Mouse (Mus musculus): ENCODE data around the gene Saysd1.

The Saysd1 gene

DNA sequence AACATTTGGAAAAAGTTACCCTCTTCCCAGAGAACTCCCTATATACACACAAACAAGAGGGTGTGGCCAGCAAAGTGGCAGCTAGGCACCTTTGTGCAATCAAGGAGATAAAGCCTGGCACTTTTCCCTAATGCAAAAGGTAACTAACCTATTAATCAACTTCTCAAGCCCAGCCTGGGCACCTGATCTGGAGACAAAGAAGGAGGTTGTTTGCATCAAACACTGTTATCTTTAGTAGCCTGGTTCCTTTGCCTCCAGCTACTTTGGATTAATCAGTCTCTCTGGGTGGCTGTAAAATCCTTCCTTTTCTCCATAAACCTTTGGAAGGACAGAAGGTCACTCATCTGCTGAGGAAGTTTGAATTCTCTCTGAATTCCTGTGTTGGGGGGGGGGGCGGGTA, 27.4 kb downstream of the Saysd1 start:
- no peak for DNase-seq (ENCODE audit: low spot score)

DNA sequence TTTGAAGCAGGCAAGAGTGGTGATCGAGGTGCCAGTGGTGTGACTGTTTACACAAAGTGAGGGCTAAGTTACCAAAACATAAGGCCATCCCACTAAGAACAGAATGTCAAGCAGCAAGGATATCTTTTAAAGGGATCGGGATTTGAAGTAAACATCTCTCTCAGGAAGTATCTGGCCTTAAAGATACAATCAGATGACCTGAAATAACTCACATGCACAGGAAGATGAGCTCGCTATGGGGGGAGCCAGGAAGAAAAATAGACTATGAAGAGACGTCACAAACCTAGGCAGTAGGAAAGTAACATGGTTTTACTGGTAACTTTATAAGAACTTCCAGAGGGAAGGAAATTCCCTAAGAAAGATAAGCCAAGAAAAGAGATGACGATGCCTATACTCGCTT, 32.1 kb downstream of the Saysd1 start:
- no peak for DNase-seq (ENCODE audit: low spot score)

DNA sequence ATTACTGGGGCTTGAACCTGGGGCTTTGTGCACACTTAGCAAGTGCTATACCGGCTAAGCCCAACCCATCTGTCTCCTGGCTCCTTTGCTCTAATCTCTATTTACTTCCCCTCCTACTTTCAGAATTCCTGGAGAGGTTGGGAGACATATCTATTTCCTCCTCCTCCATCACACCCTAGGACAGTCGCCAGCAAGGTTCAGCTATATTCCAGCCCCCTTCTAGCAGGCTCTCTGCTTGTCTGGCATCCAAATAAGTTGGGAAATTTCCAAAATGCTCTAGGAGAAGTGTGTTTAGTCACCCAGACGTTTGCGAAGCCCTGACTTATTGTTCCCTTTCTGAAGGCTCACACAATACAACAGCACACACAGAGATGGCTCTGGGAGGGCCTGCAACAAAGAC, 35.1 kb downstream of the Saysd1 start:
- DNase-seq (ENCODE audit: low spot score), result no peak

DNA sequence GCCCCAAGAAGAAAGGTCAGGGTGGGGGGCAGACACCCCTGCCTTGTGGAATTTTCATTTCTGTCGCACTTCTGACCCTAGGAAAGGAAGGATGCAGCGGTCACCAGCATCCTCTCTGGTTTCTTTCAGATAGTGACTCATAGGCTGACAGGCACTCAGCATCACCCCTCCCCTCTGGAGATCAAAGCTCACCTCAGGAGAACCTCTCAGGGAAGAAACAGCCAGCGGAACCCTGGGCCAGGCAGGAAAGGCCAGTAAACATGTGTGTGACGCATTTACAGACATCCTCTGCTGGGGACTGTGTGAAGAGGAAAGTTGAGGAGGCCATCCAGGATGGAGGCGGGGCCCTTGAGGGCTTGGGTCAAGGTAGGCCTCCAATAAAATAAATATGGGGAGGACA, 40.3 kb downstream of the Saysd1 start:
- no peak for DNase-seq (ENCODE audit: low spot score)

DNA sequence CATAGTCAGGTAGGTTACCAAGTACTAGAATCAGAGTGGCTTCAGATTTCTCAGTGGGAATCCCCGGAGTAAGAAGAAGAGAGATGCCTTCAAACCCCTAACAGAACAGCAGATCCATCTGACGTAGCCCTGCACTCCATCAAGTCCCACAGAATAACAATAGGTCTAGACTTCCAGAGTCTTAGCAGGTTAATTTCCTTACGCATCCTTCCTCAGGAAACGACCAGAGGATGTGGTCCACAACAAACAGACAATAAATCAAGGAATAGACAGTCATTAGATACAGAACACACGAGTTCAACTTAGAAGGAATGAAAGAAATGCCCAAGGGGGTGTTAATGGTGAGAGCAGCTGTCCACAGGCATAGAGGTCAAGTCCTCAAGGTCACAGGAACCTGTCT, 43.4 kb downstream of the Saysd1 start:
- DNase-seq (ENCODE audit: low spot score), result no peak

DNA sequence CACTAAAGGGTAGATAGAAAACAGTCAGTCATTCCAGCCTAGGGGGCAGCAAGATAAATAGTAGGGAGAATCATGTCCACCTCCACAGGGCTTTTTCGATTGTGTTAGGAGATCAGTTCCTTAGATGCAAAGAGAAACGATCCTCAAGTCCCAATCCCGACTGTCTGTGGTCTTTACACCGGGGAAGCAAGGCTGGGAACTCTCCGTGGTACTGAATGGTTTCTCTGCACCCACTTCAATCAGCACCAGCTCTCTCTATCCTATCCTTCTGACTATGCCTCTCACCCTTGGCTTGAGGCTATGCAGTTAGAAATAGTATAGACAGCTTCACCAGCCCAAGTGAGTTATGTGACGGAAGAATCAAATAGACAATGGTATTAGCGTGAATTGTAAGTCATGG, 44.8 kb downstream of the Saysd1 start:
- DNase-seq (ENCODE audit: low spot score), result peak; percentile 72

DNA sequence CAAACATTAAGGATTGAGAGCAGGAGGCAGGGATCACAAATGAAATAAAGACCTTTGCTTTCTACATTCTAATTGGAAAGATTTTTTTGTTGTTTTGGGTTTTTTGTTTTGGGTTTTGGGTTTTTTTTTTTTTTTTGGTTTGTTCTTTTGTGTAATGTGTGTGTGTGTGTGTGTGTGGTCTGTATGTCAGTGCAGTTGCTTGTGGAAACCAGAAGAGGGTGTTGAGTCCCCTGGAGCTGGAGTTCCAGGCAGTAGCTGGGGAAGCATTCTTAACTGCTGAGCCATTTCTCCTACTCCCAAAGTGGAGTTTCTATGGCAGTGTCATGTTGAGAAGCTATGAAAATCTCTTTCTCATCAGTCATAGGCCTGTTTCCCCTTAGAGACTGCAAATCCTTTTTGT, 54.0 kb downstream of the Saysd1 start:
- no peak for DNase-seq (ENCODE audit: low spot score)

DNA sequence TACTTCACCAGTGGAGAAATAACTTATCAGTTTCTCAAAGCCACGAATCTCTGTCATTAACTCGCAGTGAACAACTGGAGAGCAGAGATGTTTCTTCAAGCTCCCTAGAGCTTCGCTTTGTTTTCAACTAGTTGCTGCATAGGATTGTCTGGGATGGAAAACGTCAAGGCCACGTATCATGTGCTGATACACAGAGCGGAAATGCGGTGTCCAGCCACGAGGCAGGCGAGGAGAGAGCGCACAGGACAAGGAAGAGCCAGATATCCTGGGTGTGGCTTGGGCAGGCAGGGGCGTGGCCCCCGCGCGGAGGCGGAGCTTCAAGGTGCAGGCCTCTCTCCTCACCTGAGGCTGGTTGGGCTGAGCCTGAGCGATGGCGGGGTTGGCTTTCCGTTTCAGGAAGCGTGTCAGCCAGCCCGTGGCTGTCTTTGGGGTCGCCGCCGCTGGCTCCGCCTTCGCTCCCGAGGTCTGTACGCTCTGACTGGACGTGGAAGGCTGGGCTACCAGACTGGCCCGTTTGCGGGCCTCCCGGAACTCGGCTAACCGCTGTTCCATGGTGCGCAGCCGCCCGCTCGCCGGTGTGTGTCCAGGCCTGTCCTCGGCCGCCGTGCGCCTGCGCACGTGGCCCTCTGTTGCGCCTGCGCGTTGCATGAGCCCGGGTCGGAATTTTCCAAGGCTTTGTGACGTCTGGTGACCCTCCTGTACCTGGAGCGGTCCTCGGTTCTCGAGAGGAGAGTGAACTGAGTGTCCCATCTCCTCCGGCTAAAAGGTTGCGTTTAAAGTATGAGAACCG, 55.6 kb downstream of the Saysd1 start:
- peak; percentile 92 for DNase-seq (ENCODE audit: low spot score)

DNA sequence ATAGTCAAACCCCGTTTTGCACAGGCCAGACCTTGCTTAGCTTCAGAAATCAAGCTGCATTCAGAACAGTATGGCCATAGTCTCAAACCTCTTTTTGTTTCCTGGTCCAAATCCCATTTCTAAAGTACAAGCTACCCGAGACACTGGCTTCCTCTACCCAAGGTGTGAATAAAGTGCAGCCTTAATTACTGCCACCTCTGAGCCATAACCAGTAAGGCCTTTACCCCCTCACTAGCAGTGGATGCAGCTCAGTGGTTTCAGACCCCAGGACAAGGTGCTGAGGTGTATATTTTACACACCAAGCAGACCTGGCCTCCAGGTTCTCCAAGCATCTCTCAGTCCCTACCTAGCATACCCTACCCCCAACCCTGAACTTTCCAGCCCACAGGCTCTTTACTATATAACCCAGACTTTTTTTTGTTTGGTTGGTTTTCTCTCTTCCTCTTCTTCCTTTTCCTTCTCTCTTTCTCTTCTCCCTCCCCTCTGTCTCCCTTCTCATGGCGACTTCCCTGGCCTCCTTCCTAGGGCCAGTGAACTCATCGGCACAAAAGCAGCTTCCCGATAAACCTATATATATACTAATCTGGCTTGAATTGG, 56.3 kb downstream of the Saysd1 start:
- no peak for DNase-seq (ENCODE audit: low spot score)

DNA sequence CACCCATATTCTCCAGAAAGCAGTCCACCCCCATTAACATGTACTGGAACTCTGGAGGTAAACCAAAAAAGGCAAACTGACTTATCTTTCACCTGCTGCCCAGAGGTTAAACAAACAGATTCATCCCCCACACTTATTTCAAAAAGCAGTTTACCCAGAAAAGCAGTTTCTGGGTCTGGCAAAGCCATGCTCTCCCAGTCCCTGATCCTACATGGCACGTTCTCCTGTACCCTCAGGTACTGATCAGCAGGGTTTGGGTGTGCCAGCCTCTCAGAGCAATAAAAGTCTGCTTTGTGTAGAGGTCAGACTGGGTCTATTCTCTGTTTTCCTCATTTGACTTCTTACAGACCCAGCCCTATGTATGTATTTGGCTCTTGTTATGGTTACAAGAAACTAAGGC, 57.2 kb downstream of the Saysd1 start:
- no peak for DNase-seq (ENCODE audit: low spot score)

DNA sequence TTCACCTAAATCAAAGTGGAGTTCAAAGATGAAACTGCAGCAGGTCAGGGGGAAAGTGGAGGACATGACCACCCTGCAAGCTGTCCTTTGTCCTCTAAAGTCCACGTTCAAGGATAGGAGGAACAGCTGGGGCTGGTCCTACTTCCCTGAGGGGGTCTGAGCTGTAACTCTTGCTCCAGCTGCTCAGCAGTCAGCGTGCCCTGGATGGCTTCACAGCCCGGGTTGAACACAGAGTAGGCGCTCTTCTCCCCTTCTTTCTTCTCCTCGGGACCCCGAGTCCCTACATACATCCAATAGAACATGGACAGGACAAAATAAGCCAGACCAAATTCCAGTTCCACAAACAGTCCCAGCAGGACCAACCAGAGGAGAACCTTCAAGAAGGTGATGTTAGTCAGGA, 61.2 kb downstream of the Saysd1 start:
- DNase-seq (ENCODE audit: low spot score), result no peak

DNA sequence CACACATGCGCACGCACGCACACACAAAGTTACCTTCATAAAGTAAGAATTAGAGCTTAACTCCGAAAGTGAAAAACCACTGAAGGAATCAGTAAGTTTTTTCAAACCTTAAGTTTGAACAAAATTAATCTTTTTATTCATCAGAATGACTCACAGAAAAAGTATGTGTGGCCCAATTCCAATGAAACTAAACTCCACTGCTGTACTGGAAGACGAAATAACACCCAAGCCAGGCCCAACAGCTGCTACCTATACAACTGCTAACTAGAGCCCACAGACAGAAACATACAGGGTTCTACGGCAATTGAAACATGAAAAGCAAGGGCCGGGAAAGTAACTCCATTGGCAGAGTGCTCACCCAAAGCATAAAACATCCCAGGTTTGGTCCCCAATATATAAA, 62.8 kb downstream of the Saysd1 start:
- DNase-seq (ENCODE audit: low spot score), result no peak

DNA sequence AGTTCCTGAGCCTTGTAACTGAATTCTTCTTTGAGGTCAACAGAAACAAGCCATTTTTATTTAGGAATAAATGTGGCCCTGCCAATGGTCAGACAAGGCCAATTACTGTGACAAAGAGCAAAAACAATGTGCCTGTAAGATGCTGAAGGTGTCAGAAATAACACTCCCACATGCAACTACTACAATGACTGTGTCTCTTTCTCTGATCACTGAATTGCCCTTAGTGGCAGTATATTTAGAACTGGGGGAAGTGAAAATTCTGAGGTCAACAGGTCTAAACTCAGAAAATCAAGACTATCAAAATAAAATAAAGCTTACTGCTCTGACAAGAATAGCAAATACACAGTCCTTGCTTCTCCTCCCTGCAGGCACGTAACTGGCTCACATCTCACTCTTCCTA, 63.6 kb downstream of the Saysd1 start:
- no peak for DNase-seq (ENCODE audit: low spot score)

DNA sequence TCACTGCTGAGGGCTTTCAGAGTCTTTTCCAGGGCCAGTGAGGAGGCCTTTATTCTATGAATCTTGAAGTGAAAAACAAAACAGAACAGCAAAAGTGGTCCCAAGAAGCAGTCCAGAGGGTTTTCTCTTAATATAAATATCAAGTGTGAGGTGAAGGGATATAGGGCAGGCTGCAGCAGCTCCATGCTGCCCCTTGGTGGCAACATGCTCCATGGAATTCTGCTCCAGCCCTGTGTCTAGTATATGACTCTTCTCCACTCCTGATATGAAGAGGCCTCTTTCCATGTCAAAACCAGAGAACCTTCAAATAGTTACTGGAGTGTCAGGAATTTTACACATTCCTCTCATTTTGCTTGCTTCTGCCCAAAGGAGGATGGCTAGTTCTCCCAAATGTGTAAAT, 67.7 kb downstream of the Saysd1 start:
- DNase-seq (ENCODE audit: low spot score), result peak; percentile 61

DNA sequence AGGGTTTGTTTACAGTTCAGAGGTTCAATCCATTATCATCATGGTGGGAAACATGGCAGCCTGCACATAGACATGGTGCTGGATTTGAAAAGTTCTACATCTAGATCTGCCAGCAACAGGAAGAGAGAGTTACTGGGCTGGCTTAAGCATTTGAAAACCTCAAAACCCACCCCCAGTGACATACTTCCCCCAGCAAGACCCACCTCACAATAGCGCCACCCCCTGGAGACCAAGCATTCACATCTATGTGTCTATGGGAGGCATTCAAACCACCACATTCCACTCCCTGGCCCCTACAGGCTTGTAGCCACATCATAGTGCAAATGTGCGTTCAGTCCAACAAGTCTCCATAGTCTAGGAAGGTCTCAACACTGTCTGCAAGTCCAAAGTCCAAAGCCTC, 70.0 kb downstream of the Saysd1 start:
- no peak for DNase-seq (ENCODE audit: low spot score)

DNA sequence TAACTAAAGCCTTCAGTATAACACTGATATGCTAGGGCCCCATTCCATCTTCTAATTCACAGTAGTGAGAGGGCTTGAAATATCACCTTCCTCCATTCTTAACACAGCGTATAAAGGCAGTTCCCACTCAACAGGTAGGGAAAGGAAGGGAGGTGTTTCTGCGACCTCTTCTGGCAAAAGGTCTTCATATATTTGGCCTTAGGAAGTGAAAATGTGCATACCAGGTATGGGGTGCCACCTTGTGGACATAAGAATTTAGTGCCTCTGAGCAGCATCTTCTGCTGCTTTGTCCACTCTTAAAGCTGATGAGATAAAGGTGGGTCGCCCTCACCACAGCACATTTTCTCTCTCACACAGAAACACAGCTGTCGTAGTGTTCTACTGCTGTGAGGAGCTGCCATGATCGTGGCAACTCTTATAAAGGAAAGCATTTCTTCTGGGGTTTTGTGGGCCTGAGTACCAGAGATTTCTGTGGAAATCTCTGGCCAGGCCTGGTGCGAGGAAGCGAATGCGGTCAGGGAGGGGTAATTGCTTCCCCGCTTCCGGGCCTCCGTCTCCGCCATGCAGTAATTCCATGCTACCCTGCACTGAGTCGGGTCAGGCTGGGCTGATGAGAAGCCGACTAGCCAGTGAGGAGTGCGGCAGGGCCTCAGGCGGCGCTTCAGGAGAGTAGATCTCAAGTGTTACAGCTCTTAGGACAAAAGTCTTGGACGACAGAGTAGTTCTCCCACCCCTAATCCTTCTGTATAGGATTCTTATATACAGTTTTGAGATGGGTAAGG, 70.8 kb downstream of the Saysd1 start:
- peak; percentile 93 for DNase-seq (ENCODE audit: low spot score)

DNA sequence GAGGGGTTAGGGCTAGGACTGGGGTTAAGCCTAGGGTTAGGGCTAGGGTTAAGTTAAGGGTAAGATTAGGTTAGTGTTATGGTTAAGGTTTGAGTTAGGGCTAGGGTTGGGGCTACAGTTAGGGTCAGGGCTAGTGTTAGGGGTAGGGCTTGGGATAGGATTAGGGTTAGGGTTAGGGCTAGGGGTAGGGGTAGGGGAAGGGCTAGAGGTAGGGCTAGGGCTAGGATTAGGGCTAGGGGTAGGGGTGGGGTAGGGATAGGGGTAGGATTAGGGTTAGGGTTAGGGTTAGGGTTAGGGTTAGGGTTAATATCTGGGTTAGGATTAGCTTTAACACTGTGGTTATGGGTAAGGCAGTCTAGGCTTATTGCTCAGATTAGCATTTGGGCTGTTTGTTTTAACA, 73.6 kb downstream of the Saysd1 start:
- DNase-seq (ENCODE audit: low spot score), result no peak

DNA sequence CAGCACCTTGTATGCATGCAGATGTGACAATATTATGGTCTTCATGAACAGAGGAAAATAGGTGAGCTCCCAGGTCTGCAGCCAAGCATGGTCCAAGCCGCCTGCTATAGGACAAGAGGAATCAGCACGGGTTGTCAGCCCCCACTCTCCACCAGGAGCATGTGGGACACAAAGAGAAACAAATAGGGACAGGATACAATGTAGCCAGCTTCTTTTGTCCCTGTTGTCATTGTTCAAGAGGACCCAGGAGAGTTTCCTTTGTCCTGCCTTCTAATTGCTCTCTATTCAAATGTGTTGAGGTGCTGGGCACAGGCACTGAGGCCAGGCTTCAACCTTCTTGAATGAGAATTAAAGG, 89.9 kb downstream of the Saysd1 start:
- peak; percentile 41 for DNase-seq (ENCODE audit: low spot score)

DNA sequence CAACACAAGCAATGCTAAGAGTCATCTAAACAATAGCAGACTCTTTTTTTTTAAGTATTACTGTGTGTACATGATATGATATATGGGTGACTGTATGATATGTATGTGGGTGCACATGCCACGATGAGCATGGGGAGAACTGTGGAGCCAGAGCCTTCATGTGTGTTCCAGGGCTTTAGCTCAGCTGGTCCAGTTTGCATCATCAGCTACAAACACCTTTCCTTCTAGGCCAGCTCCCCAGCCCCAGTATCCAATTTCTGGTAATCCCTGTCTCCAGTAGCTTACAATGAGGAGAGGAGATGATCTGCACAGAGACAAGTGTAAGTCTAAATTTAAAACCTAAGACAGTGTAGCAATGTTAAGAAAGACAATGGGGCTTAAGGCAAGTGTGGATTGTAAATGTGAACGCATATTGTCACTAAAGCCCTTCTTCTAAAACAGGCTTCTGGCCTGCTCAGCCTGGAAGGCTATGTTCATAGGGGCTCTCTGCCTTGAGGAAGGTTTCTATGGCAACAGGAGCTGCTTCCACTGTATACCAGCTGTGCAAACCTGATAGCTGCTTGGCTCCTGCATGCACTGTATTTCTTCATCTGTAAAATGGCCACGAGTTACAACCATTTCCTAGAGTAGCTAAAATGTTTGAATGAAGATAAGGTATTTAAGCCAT, 90.4 kb downstream of the Saysd1 start:
- DNase-seq (ENCODE audit: low spot score), result peak; percentile 36

DNA sequence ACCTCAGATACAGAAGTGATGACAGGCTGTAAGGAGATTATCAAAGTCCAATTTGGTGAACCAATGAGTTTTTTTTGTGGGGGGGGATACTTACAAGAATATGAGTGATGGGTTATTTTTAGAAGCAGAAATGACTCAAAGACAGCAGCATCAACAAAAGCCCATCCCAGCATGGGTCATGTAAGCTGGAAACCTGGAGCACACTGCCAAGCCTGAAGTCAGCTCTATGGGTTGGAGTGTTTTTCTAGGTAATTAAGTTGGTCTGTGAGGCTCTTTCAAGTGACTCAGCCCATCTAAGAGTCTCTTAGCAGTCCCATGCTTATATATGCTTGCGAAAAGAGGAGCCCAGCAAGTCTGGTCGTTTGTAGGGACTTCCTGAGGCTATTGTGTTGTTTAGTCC, 91.0 kb downstream of the Saysd1 start:
- DNase-seq (ENCODE audit: low spot score), result no peak

DNA sequence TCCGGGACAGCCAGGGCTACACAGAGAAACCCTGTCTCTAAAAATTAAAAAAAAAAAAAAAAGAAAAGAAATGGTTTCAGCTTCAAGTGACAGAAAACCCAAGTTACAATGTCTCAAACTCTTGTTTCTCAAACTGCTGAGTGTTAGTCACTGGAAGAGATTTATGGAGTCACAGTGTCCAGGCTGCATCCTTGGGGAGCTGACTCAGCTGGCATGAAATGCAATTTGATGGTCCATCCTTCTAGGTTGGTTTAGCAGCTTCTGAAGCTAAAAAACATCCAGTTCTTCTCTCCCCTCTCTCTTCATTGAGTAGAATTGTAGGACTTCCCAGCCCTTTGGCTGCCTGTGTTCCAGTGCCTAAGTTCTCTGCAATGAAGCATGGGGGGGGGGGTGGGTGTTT, 94.3 kb downstream of the Saysd1 start:
- DNase-seq (ENCODE audit: low spot score), result no peak

DNA sequence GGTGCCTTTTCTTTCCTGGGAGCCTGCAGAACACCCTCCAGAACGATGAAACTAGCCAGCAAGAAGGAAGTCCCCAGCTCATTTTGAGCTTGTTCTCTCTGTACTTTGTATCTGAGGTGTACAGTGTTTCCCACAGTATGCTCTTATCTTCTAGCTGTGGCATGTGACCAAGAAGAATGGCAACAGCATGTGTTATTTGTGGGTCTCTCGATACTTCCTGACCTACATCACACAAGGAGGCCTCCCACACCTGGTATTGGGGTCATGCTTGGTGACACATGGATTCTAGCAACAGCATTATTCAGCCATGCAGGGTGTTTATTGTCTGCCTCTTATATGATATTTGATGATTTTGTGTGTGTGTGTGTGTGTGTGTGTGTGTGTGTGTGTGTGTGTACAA, 96.5 kb downstream of the Saysd1 start:
- DNase-seq (ENCODE audit: low spot score), result no peak

DNA sequence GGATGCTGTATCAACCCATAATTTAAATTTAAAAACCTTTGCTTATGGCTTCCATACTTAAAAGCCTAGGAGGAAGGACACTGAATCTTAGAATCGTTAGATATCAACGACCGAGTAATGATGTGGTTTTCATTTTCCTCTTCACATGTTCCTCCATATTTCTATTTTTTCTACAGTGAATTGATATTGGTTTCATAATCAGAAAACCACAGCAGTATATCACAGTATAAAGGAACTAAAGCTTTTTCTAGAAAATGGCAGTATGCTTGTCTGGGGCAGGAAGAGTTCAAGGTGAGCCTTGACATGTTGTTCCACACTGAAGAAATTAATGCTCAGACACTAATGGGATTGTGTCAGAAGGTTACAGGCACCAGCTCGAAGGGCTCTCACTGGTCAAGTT, 97.4 kb downstream of the Saysd1 start:
- DNase-seq (ENCODE audit: low spot score), result no peak
